Mouse (Mus musculus) adrenal gland, postnatal 36 days (tissue): Measurements from ENCODE around the gene Iqcf1. TPM values are rescaled to one million over a fixed set of nuclear protein-coding genes. Genes with fewer than 3 reads are reported as not detected.

ENCODE experiments used
- DNase-seq, 2 experiments: peaks; one replicate each; pipeline ENCODE4 v3.0.0; 2021; ENCODE audit warnings: mixed read lengths in 1 of 2
- total RNA-seq, 2 experiments: library from RNA; stranded (reverse); gene quantifications; 2 replicates each; pipeline ENCODE4 v1.2.3; 2021

Gene Iqcf1
- total RNA-seq, 2 experiments from 2014 or later, result not detected

DNA sequence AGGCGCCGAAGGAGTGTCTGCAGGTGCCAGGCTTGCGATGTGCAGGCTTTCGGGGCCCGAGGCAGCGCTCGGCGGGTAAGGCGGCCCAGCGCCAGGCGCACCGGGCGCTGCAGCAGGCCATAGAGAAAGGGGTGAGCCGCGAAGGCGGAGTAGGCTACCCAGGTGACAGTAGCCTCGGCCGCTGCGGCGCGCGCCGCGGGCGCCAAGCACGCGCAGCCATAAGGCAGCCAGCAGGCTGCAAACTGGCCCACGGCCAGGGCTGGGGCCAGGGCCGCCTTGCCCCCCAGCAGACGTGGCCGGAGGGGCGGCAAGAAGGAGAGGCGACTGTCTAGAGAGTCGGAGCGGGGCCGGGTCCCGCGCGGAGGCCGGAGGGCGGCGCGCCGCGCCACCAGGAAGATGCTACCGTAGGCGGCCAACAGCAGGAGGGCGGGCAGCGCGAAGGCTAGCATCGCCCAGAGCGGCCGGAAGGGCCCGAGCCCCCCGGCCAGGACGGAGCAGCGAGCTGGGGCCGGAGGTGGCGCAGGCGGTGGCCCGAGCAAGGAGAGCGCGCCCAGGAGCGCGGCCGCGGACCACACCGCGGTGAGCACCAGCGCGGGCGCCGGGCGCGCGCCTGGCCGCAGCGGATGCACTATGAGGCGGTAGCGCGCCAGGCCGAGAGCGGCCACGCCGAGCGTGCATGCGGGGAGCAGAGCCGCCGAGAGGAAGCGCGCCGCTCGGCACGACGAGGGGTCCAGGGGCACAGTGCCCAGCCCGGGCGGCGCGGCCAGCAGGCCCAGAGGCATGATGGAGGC is 34.8 kb upstream of the Iqcf1 start:
- peak; percentile 55 to 76 for DNase-seq

DNA sequence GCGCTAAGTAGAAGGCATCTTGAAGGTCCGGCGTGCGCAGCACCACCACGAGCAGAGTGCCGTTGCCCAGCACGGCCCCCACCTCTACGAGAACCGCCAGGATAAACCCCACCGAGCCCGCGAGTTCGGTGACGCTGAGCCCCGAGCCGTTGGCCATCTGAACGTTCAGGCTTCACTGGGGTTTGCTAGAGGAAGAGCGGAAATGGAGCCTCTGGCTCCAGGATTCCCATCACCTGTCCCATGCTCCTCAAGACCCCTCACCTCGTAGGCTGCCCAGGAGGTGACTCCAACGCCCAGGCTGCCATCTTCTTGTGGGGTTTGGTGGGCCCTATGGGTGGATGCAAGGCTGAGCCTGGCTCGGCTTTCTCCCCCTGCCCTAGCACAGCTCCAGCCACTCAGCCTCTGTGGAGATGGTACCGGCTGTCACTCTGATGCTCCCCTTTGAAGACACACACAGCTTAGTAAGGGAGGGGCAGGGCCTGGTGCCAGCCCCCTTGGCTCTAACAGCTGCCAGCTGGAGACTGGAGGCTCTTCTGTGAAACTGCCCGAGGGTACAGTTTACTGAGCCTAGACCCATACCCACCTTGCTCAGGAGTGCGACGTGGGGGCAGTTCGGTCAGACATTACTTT is 34.1 kb upstream of the Iqcf1 start, which contains the start of gene Gpr62:
Gene Gpr62 (minus strand): TSS at position 368 of the 630 bp plus-strand sequence.
- DNase-seq, result no peak

DNA sequence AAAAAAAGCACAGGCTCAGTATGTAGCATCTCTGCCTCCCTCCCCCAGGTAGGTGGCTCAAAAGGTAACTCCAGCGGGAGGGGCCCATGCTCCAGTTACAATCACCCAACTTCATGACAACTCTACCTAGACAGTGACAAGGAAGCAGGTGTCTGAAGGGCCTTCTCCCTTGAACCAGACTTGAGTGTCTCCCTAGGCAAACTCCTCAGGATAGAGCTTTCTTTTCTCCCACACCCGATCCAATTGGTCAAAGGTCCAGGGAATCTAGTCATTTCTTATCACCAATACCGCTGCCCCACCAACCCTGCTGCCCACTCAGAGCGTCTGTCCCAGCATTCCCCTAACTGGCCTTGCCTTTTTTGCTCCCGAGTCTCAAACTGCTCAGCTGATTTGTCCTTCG is 33.0 kb upstream of the Iqcf1 start:
- no peak for DNase-seq

DNA sequence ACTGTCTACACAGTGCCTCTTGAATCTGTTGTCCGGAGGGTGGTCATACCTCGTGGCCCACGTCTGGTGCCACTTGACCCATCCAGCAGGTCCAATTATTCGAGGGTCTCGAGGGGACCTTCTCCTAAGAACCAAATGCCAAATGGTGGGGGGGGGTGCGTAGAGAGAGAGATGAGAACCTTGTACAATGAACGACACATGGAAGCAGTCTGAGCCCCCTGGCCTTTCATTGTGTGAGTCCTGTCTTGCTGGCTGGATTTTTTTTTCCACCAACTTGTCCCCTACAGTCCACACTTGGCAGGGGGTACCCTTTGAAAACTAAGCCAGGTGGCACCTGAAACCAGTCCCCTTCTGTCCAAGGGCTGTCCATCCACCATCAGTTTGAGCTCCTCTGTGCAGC is 32.0 kb upstream of the Iqcf1 start:
- no peak for DNase-seq

DNA sequence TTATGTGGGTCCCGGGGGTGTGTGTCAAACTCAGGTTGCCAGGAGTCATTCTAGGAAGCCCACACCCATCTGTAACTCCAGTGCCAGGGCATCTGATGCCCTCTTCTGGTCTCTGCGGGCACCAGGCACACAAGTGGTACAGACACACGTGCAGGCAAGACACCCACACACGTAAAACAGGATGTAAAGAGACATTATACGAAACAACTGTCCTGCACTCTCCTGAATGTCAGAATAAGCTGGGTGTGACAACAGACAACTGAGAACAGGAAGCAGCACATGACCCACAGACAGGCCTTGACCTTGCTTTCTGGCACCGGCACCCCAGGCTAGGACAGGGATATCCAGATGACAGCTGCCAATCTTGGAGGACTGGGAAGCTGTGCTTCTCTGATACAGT is 30.4 kb upstream of the Iqcf1 start:
- no peak for DNase-seq

DNA sequence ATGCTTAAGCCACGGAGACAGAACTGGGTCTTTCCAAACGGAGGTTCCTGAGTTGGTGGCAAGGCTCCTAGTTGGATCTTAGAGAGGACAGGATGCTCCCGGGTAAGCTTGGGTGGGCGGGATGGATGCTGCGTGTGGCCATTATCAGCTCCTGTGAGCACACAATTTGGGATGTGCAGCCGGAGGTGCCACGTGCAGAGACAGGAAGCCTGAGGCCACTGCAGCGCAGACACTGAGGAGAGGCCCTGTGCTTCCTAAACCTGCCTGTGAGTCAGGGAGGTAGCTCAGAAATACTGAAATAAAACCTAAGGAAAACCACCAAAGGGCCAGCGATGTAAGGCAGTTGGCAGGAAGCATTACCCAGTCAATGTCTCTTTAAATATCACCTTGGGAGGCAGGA is 30.0 kb upstream of the Iqcf1 start:
- DNase-seq, result no peak

DNA sequence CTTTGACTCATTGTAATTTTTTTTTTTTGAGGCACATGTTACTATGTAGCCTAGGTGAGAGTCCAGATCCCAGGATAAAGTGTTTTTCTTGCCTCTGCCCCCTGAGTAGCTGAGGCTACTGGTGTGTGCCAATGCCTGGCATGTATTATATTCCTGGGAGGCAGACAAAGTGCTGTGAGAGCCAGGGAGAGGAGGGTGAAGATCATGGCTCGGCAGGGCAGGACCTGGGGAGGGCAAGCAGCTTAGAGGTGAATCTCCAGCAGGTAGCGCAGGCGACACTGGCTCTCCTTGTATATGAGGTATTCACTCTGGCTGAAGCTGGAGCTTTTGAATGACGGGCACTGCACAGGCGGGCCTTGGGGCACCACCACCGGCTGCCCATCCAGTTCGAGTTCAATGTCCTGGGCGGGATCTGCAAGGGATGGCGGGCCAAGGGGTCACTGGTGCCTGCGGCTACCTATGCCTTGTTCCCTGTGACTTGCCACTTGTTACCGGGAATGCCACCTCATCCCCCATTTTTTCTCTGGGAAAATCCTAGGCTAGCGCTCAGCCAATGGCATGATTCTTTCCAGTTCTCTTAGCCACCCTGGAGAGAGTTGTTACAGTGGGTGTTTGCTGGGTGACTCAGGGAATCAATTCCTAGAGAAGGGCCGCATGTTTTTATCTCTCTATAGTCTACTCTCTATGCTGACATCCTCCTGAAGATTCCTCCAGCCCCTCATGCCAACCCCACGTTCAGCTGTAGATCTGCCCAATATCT is 28.6 kb upstream of the Iqcf1 start:
- DNase-seq, result no peak

DNA sequence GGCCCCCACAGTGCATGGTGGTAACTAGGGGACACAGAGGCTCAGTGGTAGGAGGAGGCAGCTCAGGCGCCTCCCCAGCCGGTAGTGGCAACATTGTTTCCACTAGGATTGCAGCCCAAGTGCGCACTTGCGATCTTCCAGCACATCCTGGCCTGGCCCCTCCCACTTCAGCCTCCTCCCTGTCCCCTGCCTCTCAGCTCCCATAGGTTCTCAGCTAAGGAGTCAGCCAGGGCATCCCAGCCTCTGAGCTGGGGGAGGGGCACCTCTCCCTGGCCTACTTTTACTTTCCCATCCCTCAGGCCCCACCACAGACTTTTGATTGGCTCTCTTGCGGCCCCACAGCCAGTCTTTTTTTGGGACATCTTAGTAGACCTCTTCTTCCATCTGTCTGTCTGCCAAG is 27.9 kb upstream of the Iqcf1 start:
- peak; percentile 44 to 66 for DNase-seq

DNA sequence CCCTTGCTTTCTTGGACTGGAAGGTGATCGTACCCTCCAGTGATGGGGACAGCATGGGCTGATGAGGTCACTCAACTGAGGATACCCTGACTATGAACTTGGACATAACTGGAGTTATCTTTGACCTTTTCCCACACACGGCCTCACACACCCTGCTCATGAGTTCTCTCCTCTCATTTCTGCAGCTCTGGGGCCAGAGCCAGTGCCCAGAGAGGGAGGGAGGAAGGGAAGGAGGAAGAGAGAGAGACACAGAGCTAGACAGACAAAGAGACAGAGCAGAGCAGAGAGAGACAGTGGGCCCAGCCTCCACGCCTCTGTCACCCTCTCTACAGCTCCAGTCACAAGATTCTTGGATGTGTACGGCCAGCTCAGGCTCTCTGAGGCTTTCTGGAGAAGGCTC is 27.4 kb upstream of the Iqcf1 start:
- no peak for DNase-seq

DNA sequence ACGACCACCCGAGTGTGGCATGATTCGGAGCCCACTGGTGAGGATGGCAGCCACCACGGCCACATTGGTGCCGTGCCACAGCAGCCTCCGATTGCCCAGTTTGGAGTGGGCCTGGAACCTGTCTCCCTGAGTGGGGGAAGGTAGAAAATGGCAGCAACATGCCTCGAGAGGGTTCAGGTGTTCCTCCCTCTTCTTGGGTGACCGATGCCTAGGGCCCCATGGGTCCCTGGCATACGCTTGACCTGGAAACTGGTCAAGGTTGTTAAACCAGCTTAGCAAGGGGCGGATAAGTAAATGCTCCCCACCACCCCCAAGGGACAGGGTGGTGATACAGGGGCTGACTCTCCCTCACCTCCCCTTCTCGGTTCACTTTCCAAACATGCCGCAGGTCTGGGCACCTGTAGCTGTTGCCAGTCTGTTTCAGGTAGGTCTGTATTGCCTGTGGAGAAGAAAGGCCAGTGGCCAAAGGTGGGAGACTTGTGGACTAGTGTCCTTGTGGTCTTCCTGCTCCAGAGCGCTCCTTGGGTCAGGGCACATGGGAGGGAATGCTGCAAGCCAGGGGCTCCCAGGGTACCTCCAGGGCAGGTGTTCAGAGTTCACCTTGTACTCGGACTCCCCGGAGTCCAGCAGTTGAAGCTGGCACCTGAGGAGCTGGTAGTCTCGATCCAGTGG is 26.6 kb upstream of the Iqcf1 start:
- DNase-seq, result no peak

DNA sequence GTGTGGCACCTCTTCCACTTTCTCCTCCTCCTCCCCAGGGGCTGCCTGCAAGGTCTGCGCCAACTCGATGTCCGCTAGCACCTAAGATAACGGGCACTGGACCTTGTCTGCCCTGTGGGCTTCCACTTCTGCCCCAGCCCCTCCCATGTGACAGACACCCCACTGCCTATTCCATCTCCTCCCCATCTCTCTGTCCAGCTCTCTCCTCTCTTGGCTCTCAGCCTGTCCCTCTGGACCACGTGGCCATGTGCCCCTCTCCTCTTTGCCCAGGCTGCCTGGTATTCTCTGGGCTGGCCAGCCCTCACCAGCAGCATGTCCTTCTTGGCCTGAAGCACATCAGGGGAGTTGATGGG is 26.0 kb upstream of the Iqcf1 start:
- DNase-seq, result no peak

DNA sequence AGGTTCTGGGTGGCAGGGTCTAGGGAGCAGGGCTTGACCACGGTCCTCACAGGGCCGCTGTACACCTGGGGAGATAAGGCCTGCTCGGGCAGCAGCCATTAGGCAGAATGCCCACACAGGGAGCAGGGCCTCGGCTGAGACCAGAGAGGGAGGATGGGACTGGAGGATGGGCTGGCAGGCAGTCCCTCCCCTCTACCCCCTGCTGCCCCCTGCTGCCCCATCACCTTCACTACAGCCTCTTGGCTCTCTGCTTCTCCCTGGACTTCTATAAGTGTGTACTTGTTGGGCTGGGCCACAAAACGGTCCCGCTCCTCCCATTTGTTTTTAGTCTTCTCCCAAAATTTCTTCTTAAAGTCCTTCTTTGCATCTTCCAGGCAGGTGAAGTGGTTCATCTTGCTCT is 25.3 kb upstream of the Iqcf1 start:
- DNase-seq, result peak; percentile 74 to 84

DNA sequence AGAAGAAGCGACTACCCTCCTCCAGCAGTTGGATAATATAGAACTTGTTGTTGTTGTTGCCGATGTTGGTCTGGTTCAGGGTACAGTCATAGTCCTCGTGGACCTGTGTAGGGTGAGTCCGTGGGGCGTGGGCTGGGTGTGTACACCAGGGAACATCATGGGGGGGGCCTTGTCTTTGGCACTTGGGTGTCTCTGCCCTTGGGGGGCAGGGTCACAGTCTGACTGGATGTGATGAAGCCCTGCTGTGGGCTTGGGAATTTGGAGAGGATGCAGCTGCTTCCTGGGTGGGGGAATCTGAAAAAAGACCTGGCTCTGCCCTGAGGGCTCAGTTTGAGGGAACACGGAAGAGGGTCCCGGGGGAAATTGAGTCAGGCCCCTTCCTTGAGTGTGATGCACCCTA is 24.7 kb upstream of the Iqcf1 start:
- DNase-seq, result peak in 1 of 2 experiments; percentile 51

DNA sequence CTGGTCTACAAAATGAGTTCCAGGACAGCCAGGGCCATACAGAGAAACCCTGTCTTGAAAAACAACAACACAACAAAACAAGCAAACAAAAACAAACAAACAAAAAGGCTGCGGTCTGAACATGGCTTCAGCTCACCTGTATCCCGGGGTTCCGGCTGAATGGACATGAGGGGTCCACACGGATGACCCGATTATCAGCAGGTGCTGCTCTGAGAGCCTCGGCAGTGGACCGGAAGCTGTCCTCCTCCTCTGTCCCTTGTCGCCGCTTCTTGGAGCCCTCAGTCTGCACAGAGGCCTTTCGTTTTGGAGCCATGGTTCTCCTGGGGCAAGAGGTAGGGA is 24.1 kb upstream of the Iqcf1 start, which contains the start of gene Rrp9:
Gene Rrp9 (plus strand): TSS at position 301 of the 339 bp plus-strand sequence.
- DNase-seq, result no peak

DNA sequence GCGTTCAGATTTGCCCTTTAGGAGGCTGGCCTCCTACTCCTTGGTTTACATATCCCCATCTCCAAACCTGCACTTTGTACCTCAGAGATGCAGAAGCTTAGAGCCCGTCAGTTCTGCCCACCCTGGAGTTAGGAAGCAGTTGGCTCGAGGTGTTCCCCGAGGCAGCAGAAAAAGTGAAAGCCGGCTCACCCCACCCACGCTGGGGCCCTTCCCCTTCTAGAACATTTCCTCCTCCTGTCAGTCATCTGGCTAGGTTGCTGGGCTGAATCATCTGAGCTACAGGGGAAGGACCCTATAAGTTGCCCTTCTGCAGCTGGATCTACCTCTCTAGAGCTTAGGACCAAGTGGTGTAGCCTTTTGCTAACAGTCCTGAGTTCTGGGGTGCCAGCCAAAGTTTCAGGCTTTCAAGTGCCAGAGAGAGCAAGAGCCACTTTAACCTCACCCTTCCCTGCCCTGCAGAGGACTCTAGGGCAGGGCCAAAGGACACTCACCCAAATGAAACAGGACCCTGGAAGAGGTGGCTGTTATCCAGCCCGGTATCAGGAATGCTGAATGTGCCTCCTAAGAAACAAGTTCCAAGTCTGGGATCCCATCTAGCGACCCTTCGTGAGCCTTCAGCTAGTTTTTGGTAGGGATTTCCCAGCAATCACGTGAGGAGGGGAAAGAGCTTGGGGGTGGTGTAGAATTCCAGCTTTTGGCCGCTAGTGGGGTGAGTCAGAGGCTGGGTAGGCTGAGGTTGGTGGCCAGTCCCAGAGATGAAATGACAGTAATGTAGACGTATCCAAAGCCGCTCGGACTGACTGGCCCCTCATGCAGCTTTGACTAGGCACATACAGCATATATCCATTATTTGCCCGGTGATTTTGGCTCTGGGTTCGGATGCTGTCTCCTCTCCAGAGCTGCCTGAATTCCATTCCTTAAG is 23.5 kb upstream of the Iqcf1 start:
- peak; percentile 80 to 82 for DNase-seq

DNA sequence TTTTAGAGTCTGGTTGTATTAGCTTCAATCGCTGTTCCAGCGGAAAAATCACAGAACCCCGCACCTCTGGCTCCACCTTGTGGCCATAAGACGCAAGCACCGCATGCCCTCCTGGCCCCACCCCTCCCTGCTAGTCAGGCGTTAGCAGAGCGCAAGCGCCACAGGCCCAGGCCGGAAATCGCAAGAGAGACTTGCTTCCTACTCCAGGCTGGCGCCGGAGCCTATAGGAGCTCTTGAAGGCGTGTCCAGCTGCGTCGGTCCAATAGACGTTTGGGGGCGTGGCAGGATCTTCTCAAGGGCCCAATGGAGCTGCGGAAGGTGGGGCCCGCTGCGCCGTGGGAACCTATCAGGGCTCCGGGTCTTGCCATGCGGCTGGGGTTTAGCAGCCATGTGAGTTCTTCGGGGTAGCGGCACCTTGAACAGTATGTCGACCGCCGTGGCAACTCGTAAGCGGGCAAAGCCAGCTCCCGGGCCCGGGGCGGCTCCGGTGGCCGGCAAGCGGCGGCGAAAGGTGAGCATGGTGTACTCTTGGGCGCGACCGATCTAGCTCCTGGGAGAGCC is 22.8 kb upstream of the Iqcf1 start, which contains the start of gene Parp3:
Gene Parp3 (minus strand): TSS at position 26 of the 561 bp plus-strand sequence.
- DNase-seq, result peak; percentile 98 to 99

DNA sequence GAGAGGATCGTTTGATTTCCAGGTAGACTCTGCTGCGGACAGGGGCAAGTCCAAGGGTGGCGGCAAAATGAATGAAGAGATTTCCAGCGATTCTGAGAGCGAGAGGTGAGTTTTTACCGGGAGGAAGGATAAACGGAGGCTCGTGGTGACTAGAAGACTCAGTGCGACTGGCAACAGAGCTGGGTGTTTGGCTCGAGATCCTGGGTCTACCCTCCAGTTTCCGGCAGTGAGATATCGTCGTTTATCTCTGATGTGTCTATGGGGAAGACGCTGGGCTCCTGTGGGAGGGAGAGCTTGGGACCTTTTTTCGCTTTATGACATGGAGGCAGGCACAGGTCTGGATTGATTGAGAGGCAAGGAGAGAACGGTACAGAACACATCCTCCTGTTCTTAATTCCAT is 22.1 kb upstream of the Iqcf1 start:
- DNase-seq, result no peak

DNA sequence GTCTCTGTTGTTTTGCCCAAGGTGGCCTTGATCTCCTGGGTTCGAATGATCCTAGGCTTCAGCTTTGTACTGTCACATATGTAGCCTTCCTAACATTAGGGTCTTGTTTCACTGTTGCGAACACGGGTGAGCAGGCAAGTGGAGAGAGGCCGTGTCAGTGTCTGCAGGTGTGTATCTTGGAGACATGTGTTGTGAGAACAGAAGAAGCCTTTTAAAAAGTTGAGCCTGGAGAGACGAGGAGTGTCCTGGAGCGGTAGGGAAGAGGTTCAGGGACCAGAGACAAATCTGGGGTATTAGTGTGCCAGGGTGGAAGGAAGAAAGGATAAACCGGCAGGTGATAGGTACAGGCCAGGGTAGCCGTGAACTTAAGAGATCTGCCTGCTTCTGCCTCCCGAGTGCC is 21.7 kb upstream of the Iqcf1 start:
- no peak for DNase-seq

DNA sequence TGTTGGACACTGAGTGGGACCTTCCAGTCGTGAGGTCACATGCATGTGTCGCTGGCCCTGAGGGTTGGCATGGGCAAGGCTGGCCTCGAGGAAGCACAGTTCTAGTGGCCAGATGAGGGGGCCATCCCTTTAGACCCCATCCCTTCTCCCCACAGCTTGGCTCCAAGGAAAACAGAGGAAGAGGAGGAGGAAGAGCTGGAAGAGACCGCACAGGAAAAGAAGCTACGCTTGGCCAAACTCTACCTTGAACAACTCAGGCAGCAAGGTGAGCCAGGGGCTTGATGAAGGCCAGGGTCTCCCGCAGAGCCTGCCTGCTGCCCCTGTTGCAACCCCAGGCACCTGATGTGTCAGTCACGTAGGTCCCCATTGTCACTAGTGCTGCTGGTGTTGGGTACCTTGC is 19.2 kb upstream of the Iqcf1 start:
- no peak for DNase-seq

DNA sequence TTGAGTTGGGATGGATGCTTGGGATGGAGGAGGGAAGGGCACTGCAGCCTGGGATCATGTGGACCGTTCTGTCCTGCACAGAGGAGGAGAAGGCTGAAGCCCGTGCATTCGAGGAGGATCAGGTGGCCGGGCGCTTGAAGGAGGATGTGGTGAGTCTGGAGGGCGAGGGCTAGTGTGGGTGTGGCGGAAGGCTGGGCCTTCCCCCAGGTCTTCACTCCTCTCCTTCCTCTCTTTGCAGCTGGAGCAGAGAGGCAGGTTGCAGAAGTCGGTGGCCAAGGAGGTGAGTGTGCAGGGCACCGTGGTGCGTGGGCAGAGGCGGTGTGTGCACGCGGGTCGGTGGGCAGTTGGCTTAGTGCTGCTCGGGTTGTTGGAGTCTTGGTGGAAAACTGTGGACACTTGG is 18.7 kb upstream of the Iqcf1 start:
- no peak for DNase-seq

DNA sequence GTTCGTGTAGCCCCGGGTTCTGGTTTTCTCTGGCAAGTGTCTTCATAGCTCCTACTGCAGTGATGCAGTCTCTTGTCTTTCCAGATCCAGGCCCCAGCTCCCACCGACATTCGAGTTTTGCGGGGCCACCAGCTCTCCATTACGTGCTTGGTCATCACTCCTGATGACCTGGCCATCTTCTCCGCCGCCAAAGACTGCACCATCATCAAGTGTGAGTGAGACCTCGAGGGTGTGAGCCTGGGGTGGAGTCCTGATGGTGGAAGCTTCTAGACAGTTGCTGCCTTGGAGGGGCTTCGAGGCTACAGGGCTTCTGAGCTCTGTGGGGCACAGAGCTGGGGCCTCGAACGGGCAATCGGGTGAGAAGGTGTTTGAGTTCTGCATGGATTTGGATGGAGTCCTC is 18.1 kb upstream of the Iqcf1 start:
- DNase-seq, result no peak
